Mouse (Mus musculus) T-cell, adult 66 days (primary cell): Measurements from ENCODE around the gene Plscr5. TPM values are rescaled to one million over a fixed set of nuclear protein-coding genes. Genes with fewer than 3 reads are reported as not detected.

Experiments used
- total RNA-seq, 2 experiments: library from RNA; stranded (reverse); gene quantifications; 3 replicates in 1 of 2; 4 replicates in 1 of 2; pipeline ENCODE4 v1.2.4; 2023

The Plscr5 gene
- not detected for total RNA-seq

DNA sequence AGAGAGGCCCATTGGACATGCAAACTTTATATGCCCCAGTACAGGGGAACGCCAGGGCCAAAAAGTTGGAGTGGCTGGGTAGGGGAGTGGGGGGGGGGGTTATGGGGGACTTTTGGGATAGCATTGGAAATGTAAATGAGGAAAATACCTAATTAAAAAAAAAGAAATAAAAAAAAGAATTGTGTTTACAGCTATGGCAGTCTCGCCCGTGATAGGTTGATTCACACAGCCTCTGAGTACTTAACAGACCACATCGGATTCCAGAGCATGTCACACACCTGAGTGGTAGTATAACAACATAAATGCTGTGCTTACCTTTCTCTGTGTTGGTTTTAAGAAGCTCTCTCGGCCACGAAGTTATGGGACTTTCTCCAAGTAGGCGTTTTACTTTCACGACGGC, at the start of gene Plscr5:
Gene Plscr5, plus strand, starts transcription at position 301 of the 400 bp plus-strand sequence.

GRCm38 (mm10) chr9:92249447-92249852, 56.7 kb downstream of the Plscr5 start, which contains the start of gene Plscr1:
TSS of gene Plscr1 (plus strand) at chr9:92249750.

Other genes starting within 250 kb of the Plscr5 start
- 1 to 10 TPM; 2.3 to 2.7 TPM for gene Plscr1, start 56.8 kb downstream of the Plscr5 start, total RNA-seq
- under 1 TPM in 1 of 2 experiments, not detected in 1; 0.86 TPM for gene Plscr2, start 82.7 kb downstream of the Plscr5 start, total RNA-seq
- not detected for gene 1700057G04Rik, start 116.4 kb downstream of the Plscr5 start, total RNA-seq